Mouse (Mus musculus): ENCODE results near the gene Mctp2.

DNA sequence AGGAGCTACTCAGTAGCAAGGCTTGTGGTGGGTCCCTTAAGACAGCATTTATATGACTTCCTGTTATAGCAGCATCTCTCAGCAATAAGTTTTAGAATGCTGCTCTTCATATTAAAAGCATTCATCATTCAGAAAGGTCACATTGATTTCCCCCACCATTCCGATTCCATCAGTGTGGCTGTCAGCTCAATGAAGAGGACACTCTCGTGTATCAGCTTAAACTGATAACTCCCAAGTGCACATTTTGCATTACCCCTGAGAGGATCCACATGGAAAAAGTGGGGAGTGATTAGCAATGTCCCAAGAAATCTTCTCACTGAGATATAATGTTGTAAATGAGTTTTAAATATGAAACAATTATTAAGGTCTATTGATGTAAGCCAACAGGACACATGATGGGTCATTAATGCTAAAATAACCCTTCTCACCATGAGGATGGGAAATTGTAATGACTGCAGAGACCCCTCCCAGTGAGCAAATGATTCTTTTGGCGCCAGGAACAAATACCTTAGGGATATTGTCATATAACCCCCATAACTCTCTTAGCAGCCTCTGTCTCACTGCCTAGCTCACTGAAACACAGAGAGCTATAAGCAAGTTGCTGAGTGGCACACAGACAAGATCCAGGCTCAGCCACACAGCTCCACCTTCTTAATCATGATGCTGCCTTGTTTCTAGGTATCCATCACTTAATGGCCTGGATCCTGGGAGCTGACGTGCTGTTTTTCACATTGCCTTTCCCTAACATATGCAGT is 12.4 kb downstream of the Mctp2 start:
- no peak for TF ChIP-seq CTCF (IDR thresholded peaks at IDR 0.05 in 2 of 3, conservative IDR thresholded peaks at IDR 0.05 in 1 of 3; ENCODE audit: control insufficient read depth in 1 of 3, insufficient read depth in 1 of 3, low read depth in 2 of 3, low read length in 3 of 3, poor library complexity in 1 of 3, severe bottlenecking in 1 of 3)
- TF ChIP-seq ETS1 (IDR thresholded peaks at IDR 0.05; ENCODE audit: low read depth, low read length): no peak
- no peak for TF ChIP-seq ELF1 (IDR thresholded peaks at IDR 0.05; ENCODE audit: low read depth, low read length)
- TF ChIP-seq MXI1 (IDR thresholded peaks at IDR 0.05; ENCODE audit: low read depth, low read length): no peak
- no peak for TF ChIP-seq POLR2A (IDR thresholded peaks at IDR 0.05; ENCODE audit: control insufficient read depth in 1 of 2, insufficient read depth in 1 of 2, low read depth in 1 of 2, low read length in 2 of 2, poor library complexity in 1 of 2)
